Mouse (Mus musculus): ENCODE measurements at regions not wholly inside any gene's neighbourhood (a gene's known extent, or its start where the extent isn't known, plus 50 kb on each side); places are given as distances from the start of the nearest gene placed in this dataset.

DNA sequence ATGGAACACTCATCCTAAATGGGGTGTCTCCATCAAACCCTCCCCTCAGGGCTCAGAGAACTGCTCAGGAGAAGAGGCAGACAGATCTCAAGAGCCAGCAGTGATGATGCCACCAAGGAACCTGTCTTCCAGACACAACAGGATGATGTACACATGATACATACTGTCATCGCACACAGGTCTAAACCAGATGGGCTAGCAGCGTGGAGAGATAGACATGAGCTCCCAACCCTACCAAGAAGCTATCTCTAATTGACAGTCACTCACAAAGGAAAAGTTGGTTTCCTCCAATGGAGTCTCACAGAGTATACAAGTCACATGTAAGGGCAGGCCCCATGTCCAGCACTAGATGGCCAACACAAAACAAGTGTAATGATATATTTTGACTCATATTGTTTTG, 139.9 kb downstream of the Cdca7 start:
- H3K27ac ChIP-seq (ENCODE audit: control insufficient read depth, insufficient read depth, low read depth, low read length) = no peak overlapping the region
- no peak overlapping the region for H3K4me3 ChIP-seq (ENCODE audit: control insufficient read depth, low read depth, low read length)
- TF ChIP-seq POLR2A (IDR thresholded peaks at IDR 0.05; ENCODE audit: control insufficient read depth, low read depth, low read length) (no peak), CTCF (IDR thresholded peaks at IDR 0.05; ENCODE audit: control insufficient read depth, insufficient read depth, insufficient replicate concordance, low read depth, low read length) (no peak)
- no peaks in the 10 kb centered on the region for H3K36me3 ChIP-seq (ENCODE audit: control insufficient read depth, insufficient read depth, low read length)
- no peaks in the 10 kb centered on the region for H3K27me3 ChIP-seq (ENCODE audit: control insufficient read depth, insufficient read depth, low read length)
- H3K4me1 ChIP-seq (ENCODE audit: control insufficient read depth, insufficient read depth, low read length) = peaks cover 2% of the 10 kb centered on the region; the same call in 1 of the 2 replicates

DNA sequence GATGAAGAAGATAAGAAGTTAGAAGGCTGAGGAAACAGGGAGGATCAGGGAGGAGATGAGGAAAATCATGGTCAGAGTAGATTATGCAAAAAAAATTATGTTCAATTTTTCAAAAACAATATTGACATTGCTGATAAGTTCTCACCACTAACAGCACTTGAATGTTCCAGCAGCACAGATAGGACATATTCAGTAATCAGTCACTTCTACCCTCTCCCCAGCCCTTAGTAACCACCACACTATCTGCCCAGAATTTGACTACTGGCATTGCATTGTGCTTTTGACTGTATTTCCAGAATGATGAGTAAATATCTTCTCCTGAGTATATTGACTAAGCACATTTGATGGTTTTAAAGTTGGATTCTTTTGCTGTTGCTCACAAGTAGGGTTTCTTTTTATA, 140.5 kb downstream of the Cdca7 start:
- H3K4me3 ChIP-seq (ENCODE audit: control insufficient read depth, low read depth, low read length) = no peak overlapping the region
- H3K27ac ChIP-seq (ENCODE audit: control insufficient read depth, insufficient read depth, low read depth, low read length) = no peak overlapping the region
- H3K27me3 ChIP-seq (ENCODE audit: control insufficient read depth, insufficient read depth, low read length) = no peaks in the 10 kb centered on the region
- peaks cover 5% of the 10 kb centered on the region; the same call in 1 of the 2 replicates for H3K4me1 ChIP-seq (ENCODE audit: control insufficient read depth, insufficient read depth, low read length)
- TF ChIP-seq POLR2A (IDR thresholded peaks at IDR 0.05; ENCODE audit: control insufficient read depth, low read depth, low read length) = no peak
- TF ChIP-seq CTCF (IDR thresholded peaks at IDR 0.05; ENCODE audit: control insufficient read depth, insufficient read depth, insufficient replicate concordance, low read depth, low read length) = no peak
- H3K36me3 ChIP-seq (ENCODE audit: control insufficient read depth, insufficient read depth, low read length) = no peaks in the 10 kb centered on the region

DNA sequence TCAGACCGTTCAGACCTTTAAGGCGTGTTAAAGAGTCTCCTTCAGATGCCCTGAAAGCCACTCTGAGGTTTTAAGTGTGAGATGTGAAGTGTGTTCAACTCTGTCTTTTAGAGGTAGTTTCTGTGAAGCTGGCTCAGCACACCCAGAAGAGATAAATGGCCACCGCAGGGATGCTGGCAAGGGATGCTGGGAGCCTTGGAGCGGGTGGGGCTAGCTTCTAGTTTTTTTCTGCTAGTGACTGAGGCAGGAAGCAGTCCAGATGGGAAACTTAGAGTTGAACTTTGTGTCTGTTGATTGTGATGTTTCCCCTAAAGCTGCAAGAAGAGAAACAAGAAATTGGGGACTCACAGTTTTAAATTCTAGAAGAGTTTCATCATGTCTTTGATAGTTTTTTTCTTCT, 143.5 kb downstream of the Cdca7 start:
- H3K4me3 ChIP-seq (ENCODE audit: control insufficient read depth, low read depth, low read length) = peak overlapping the region; percentile 65
- H3K36me3 ChIP-seq (ENCODE audit: control insufficient read depth, insufficient read depth, low read length) = no peaks in the 10 kb centered on the region
- peaks cover 7% of the 10 kb centered on the region; the same call in 1 of the 2 replicates for H3K4me1 ChIP-seq (ENCODE audit: control insufficient read depth, insufficient read depth, low read length)
- TF ChIP-seq POLR2A (IDR thresholded peaks at IDR 0.05; ENCODE audit: control insufficient read depth, low read depth, low read length) (no peak), CTCF (IDR thresholded peaks at IDR 0.05; ENCODE audit: control insufficient read depth, insufficient read depth, insufficient replicate concordance, low read depth, low read length) (no peak)
- no peak overlapping the region; the same call in 1 of the 2 replicates for H3K27ac ChIP-seq (ENCODE audit: control insufficient read depth, insufficient read depth, low read depth, low read length)
- H3K27me3 ChIP-seq (ENCODE audit: control insufficient read depth, insufficient read depth, low read length) = no peaks in the 10 kb centered on the region

DNA sequence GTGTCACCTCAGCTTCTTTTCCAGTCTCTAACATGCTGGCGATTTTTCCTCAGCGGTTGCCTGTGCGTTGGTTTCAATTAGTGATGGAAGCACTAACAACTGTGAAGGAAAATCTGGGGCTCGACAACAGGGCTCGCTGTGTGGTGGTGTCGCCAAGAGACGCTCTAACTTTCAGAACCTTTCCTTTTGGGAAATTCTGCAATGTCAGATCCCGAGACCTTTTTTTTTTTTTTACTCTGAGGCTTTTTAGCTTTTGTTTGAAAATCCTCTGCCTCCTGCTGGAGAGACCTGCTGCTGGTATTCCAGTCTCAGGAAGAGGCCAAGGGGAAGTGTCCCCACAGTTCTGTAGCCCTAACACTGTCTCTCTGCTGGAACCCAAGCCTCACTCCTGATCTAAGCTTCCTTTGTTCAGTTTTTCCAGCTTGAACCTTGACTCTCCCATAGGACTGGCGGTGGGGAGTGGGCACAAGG, 144.3 kb downstream of the Cdca7 start:
- peaks cover 7% of the 10 kb centered on the region; the same call in 1 of the 2 replicates for H3K4me1 ChIP-seq (ENCODE audit: control insufficient read depth, insufficient read depth, low read length)
- peak overlapping the region; percentile 80 for H3K4me3 ChIP-seq (ENCODE audit: control insufficient read depth, low read depth, low read length)
- no peaks in the 10 kb centered on the region for H3K36me3 ChIP-seq (ENCODE audit: control insufficient read depth, insufficient read depth, low read length)
- TF ChIP-seq POLR2A (IDR thresholded peaks at IDR 0.05; ENCODE audit: control insufficient read depth, low read depth, low read length) (no peak), CTCF (IDR thresholded peaks at IDR 0.05; ENCODE audit: control insufficient read depth, insufficient read depth, insufficient replicate concordance, low read depth, low read length) (no peak)
- H3K27me3 ChIP-seq (ENCODE audit: control insufficient read depth, insufficient read depth, low read length) = no peaks in the 10 kb centered on the region
- H3K27ac ChIP-seq (ENCODE audit: control insufficient read depth, insufficient read depth, low read depth, low read length) = no peak overlapping the region

DNA sequence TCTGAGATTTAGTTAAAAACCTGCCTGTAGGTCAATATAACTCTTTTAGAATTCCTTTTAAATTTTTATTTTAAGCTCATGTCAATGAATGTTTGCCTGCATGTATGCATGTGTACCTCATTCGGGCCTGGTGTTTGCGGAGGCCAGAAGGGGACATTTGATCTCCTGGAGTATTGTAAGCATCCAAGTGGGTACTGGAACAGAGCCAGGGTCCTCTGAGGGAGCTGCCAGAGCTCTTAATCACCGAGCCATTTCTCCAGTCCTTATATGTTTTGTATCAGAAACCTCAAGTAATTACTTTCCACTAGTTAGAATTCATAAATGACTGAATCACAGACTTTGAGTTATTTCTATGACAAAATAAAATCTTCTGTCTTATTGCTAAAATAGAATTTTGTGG, 152.0 kb downstream of the Cdca7 start:
- no peak overlapping the region for H3K4me3 ChIP-seq (ENCODE audit: control insufficient read depth, low read depth, low read length)
- no peaks in the 10 kb centered on the region; the same call in 1 of the 2 replicates for H3K4me1 ChIP-seq (ENCODE audit: control insufficient read depth, insufficient read depth, low read length)
- TF ChIP-seq CTCF (IDR thresholded peaks at IDR 0.05; ENCODE audit: control insufficient read depth, insufficient read depth, insufficient replicate concordance, low read depth, low read length) (no peak), POLR2A (IDR thresholded peaks at IDR 0.05; ENCODE audit: control insufficient read depth, low read depth, low read length) (no peak)
- H3K36me3 ChIP-seq (ENCODE audit: control insufficient read depth, insufficient read depth, low read length) = no peaks in the 10 kb centered on the region
- H3K27me3 ChIP-seq (ENCODE audit: control insufficient read depth, insufficient read depth, low read length) = no peaks in the 10 kb centered on the region
- no peak overlapping the region for H3K27ac ChIP-seq (ENCODE audit: control insufficient read depth, insufficient read depth, low read depth, low read length)

DNA sequence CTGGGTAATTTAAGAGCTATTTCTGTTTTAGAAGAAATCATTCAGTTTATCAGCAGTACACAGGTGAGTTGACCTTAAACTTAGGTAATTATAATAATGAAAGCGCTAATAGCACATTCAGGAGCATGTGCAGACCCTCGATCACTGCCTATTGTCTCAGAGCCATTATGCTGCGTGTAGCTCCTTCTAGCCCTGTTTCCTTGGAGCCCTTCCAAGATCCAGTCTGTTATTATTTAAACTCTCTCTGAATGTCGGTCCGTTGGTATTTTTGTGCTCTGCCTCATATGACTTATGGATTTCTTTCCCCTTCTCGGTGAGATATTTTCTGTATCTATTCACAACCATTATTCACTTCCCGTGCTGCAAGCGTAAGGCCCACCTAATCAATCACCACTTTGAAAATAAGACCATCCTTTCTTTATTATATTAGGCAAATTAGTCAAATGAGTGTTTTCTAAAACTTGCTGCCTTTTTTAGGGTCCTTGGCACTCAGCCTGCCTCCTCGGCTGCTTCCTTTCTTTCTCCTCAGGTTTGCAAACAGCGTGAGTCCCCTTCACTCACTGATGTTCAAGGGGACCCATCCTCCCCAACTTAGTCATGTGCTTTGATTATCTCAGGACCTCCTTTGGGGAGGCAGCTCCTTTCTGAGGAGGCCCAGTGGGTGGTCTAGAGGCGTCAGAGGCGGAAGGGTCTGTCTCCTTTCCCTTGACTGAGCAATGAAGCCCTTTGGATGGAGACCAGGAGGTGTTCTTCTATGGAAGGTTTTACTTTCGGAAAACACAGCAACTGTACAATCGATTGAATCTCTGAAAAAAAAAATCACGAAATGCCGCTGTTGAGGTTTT, 152.9 kb downstream of the Cdca7 start:
- H3K27ac ChIP-seq (ENCODE audit: control insufficient read depth, insufficient read depth, low read depth, low read length) = no peak overlapping the region
- no peaks in the 10 kb centered on the region for H3K27me3 ChIP-seq (ENCODE audit: control insufficient read depth, insufficient read depth, low read length)
- H3K36me3 ChIP-seq (ENCODE audit: control insufficient read depth, insufficient read depth, low read length) = no peaks in the 10 kb centered on the region
- no peaks in the 10 kb centered on the region; the same call in 1 of the 2 replicates for H3K4me1 ChIP-seq (ENCODE audit: control insufficient read depth, insufficient read depth, low read length)
- TF ChIP-seq POLR2A (IDR thresholded peaks at IDR 0.05; ENCODE audit: control insufficient read depth, low read depth, low read length) (no peak), CTCF (IDR thresholded peaks at IDR 0.05; ENCODE audit: control insufficient read depth, insufficient read depth, insufficient replicate concordance, low read depth, low read length) (no peak)
- H3K4me3 ChIP-seq (ENCODE audit: control insufficient read depth, low read depth, low read length) = no peak overlapping the region

GRCm38 (mm10) chr2:72629691-72630461, 153.9 kb downstream of the Cdca7 start:
- no peak overlapping the region for H3K4me3 ChIP-seq (ENCODE audit: control insufficient read depth, low read depth, low read length)
- no peak for TF ChIP-seq POLR2A (IDR thresholded peaks at IDR 0.05; ENCODE audit: control insufficient read depth, low read depth, low read length)
- no peak for TF ChIP-seq CTCF (IDR thresholded peaks at IDR 0.05; ENCODE audit: control insufficient read depth, insufficient read depth, insufficient replicate concordance, low read depth, low read length)
- no peak overlapping the region for H3K27ac ChIP-seq (ENCODE audit: control insufficient read depth, insufficient read depth, low read depth, low read length)
- no peaks in the 10 kb centered on the region for H3K36me3 ChIP-seq (ENCODE audit: control insufficient read depth, insufficient read depth, low read length)
- no peaks in the 10 kb centered on the region; the same call in 1 of the 2 replicates for H3K4me1 ChIP-seq (ENCODE audit: control insufficient read depth, insufficient read depth, low read length)
- H3K27me3 ChIP-seq (ENCODE audit: control insufficient read depth, insufficient read depth, low read length) = no peaks in the 10 kb centered on the region

Data from testis, adult 2 months (tissue).